In the genomic region with DNA sequence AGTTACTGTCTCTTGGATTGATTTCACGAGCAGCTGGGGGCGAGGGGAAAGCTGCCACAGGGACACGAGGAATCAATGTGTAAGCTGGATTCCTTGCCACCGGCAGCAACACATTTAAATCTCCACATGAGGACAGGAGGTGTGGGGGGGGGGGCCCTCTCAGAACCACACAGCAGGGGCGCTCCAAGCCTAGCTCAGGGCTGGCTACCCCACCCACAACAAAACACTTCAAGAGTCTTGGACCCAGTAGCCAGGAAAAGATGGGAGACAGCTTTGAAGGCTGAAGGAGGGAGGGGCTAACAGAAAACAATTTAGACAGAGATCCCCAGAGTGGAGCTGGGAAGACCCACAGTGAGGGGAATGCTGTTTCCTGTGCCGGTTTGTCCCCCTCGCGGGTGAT, we compare ENCODE assay signal across 12 mouse cellular contexts. TPM values are rescaled to one million over a fixed set of nuclear protein-coding genes. Genes with fewer than 3 reads are reported as not detected.
DNase-seq lines count a peak whose midpoint lies in the region; ATAC-seq lines count a peak whose summit lies in the region.
"Had no signal": no experiment of that assay in that cellular context is flagged by ENCODE, and none has a peak within 500 bp of the region (broad histone marks: within the 10 kb centered on the region; RNA-seq: fewer than 3 reads in every experiment).

No protein-coding gene starts in this region.

- no peak for DNase-seq in hindbrain, embryonic 10.5 days (ENCODE audit: low spot score)
- DNase-seq in forebrain, embryonic 11.5 days (ENCODE audit: low spot score): no peak
- no peak for DNase-seq in MN1 (ENCODE audit: low spot score)
- DNase-seq in cerebellum, postnatal 36 days: no peak
- DNase-seq: adrenal gland, adult 2 months; heart, postnatal 10 days had no signal

- H3K4me3 ChIP-seq in hindbrain, embryonic 10.5 days: peak overlapping the region; percentile 29
- H3K4me3 ChIP-seq in hindbrain, embryonic 16.5 days (ENCODE audit: low read length): no peak overlapping the region
- no peak overlapping the region for H3K4me3 ChIP-seq in midbrain, embryonic 12.5 days
- no peak overlapping the region for H3K4me3 ChIP-seq in midbrain, embryonic 15.5 days
- H3K4me3 ChIP-seq in forebrain, embryonic 11.5 days (ENCODE audit: low read depth, low read length): no peak overlapping the region
- no peak overlapping the region for H3K4me3 ChIP-seq in neural tube, embryonic 13.5 days
- H3K4me3 ChIP-seq: limb, embryonic 15.5 days had no signal

- WGBS in hindbrain, embryonic 10.5 days: 9% methylated on average over 8 of the region's 8 CpGs
- 2% methylated on average over 8 of the region's 8 CpGs for WGBS in hindbrain, embryonic 16.5 days
- WGBS in midbrain, embryonic 12.5 days: 9% methylated on average over 8 of the region's 8 CpGs
- 9% methylated on average over 8 of the region's 8 CpGs for WGBS in midbrain, embryonic 15.5 days
- 6% methylated on average over 8 of the region's 8 CpGs for WGBS in forebrain, embryonic 11.5 days
- WGBS in neural tube, embryonic 13.5 days: 5% methylated on average over 8 of the region's 8 CpGs

- no peak for ATAC-seq in hindbrain, embryonic 16.5 days
- no peak for ATAC-seq in midbrain, embryonic 12.5 days (ENCODE audit: low FRiP score, low read depth)
- ATAC-seq in midbrain, embryonic 15.5 days (replicated peaks): no peak
- ATAC-seq in forebrain, embryonic 11.5 days (replicated peaks; ENCODE audit: low FRiP score): no peak; the same call in 1 of the 2 replicates
- ATAC-seq in neural tube, embryonic 13.5 days (ENCODE audit: low read depth): peak; percentile 33; the same call in 1 of the 2 replicates

- no peaks in the 10 kb centered on the region for H3K9me3 ChIP-seq in hindbrain, embryonic 10.5 days
- no peaks in the 10 kb centered on the region for H3K9me3 ChIP-seq in hindbrain, embryonic 16.5 days (ENCODE audit: control insufficient read depth, low read length)
- no peaks in the 10 kb centered on the region for H3K9me3 ChIP-seq in midbrain, embryonic 12.5 days
- no peaks in the 10 kb centered on the region for H3K9me3 ChIP-seq in midbrain, embryonic 15.5 days
- H3K9me3 ChIP-seq in forebrain, embryonic 11.5 days (ENCODE audit: control insufficient read depth, low read length): no peaks in the 10 kb centered on the region
- H3K9me3 ChIP-seq in neural tube, embryonic 13.5 days: no peaks in the 10 kb centered on the region
- H3K9me3 ChIP-seq: limb, embryonic 15.5 days had no signal

- no peak overlapping the region for H3K4me2 ChIP-seq in hindbrain, embryonic 16.5 days (ENCODE audit: low read length)
- peak overlapping the region; percentile 38 for H3K4me2 ChIP-seq in midbrain, embryonic 12.5 days (replicated peaks)
- H3K4me2 ChIP-seq in midbrain, embryonic 15.5 days: no peak overlapping the region
- H3K4me2 ChIP-seq in forebrain, embryonic 11.5 days (ENCODE audit: low read depth, low read length, severe bottlenecking): peak overlapping the region; percentile 11; the same call in 1 of the 2 replicates
- H3K4me2 ChIP-seq in neural tube, embryonic 13.5 days: peak overlapping the region; percentile 40

- H3K36me3 ChIP-seq in hindbrain, embryonic 10.5 days: peaks cover 33% of the 10 kb centered on the region
- no peaks in the 10 kb centered on the region for H3K36me3 ChIP-seq in hindbrain, embryonic 16.5 days (ENCODE audit: control insufficient read depth, insufficient read depth, low read length)
- no peaks in the 10 kb centered on the region for H3K36me3 ChIP-seq in midbrain, embryonic 12.5 days
- H3K36me3 ChIP-seq in midbrain, embryonic 15.5 days (replicated peaks): no peaks in the 10 kb centered on the region
- H3K36me3 ChIP-seq in forebrain, embryonic 11.5 days (ENCODE audit: control insufficient read depth, insufficient read depth, low read length): no peaks in the 10 kb centered on the region
- H3K36me3 ChIP-seq in neural tube, embryonic 13.5 days: no peaks in the 10 kb centered on the region
- H3K36me3 ChIP-seq: limb, embryonic 15.5 days had no signal

- no peaks in the 10 kb centered on the region for H3K27me3 ChIP-seq in hindbrain, embryonic 10.5 days (ENCODE audit: insufficient read depth, poor library complexity, severe bottlenecking)
- H3K27me3 ChIP-seq in hindbrain, embryonic 16.5 days (replicated peaks; ENCODE audit: control insufficient read depth, insufficient read depth, low read length): no peaks in the 10 kb centered on the region
- H3K27me3 ChIP-seq in midbrain, embryonic 12.5 days: no peaks in the 10 kb centered on the region
- H3K27me3 ChIP-seq in midbrain, embryonic 15.5 days (replicated peaks): no peaks in the 10 kb centered on the region; the same call in 1 of the 2 replicates
- no peaks in the 10 kb centered on the region for H3K27me3 ChIP-seq in forebrain, embryonic 11.5 days (ENCODE audit: control insufficient read depth, insufficient read depth, low read length)
- H3K27me3 ChIP-seq in neural tube, embryonic 13.5 days: no peaks in the 10 kb centered on the region
- H3K27me3 ChIP-seq: limb, embryonic 15.5 days had no signal

- peaks cover 81% of the 10 kb centered on the region for H3K4me1 ChIP-seq in hindbrain, embryonic 10.5 days (replicated peaks)
- H3K4me1 ChIP-seq in hindbrain, embryonic 16.5 days (ENCODE audit: control insufficient read depth, insufficient read depth, low read depth, low read length): peaks cover 17% of the 10 kb centered on the region
- H3K4me1 ChIP-seq in midbrain, embryonic 12.5 days: peaks cover 36% of the 10 kb centered on the region
- H3K4me1 ChIP-seq in midbrain, embryonic 15.5 days: peaks cover 20% of the 10 kb centered on the region
- H3K4me1 ChIP-seq in forebrain, embryonic 11.5 days (replicated peaks; ENCODE audit: control insufficient read depth, insufficient read depth, low read length): peaks cover 25% of the 10 kb centered on the region
- H3K4me1 ChIP-seq in neural tube, embryonic 13.5 days (replicated peaks): peaks cover 33% of the 10 kb centered on the region

- peak overlapping the region; percentile 89 for H3K27ac ChIP-seq in hindbrain, embryonic 10.5 days
- no peak overlapping the region for H3K27ac ChIP-seq in hindbrain, embryonic 16.5 days (ENCODE audit: low read depth, low read length)
- H3K27ac ChIP-seq in midbrain, embryonic 12.5 days (replicated peaks): no peak overlapping the region
- no peak overlapping the region for H3K27ac ChIP-seq in midbrain, embryonic 15.5 days
- H3K27ac ChIP-seq in forebrain, embryonic 11.5 days (ENCODE audit: low read depth, low read length): peak overlapping the region; percentile 31; the same call in 1 of the 2 replicates
- H3K27ac ChIP-seq in neural tube, embryonic 13.5 days (replicated peaks): 0 out of 2 replicates have a peak overlapping the region, but pooled peaks have one; percentile 15
- H3K27ac ChIP-seq: limb, embryonic 15.5 days had no signal

- no peak overlapping the region; the same call in 1 of the 2 replicates for H3K9ac ChIP-seq in hindbrain, embryonic 16.5 days (ENCODE audit: low read depth, low read length)
- 0 out of 2 replicates have a peak overlapping the region, but pooled peaks have one; percentile 15 for H3K9ac ChIP-seq in midbrain, embryonic 12.5 days (replicated peaks)
- H3K9ac ChIP-seq in midbrain, embryonic 15.5 days: no peak overlapping the region
- peak overlapping the region; percentile 0; the same call in 1 of the 2 replicates for H3K9ac ChIP-seq in forebrain, embryonic 11.5 days (ENCODE audit: low read length)
- no peak overlapping the region for H3K9ac ChIP-seq in neural tube, embryonic 13.5 days
- H3K9ac ChIP-seq: limb, embryonic 15.5 days had no signal

RNA-seq across cellular contexts. Expression of gene C130032M10Rik, which starts 10.4 kb away (rescaled TPM):
- 0.38 and 1.9 TPM in 2 replicates for polyA plus RNA-seq in hindbrain, embryonic 10.5 days (2016; fragmentation: Nextera tagmentation; extraction: Ambion mirVana)
- not detected in 2 replicates for polyA plus RNA-seq in hindbrain, embryonic 16.5 days (2015; fragmentation: Nextera tagmentation; extraction: Ambion mirVana)
- 0.43 and 0.45 TPM in 2 replicates for polyA plus RNA-seq in midbrain, embryonic 12.5 days (2016; fragmentation: Nextera tagmentation; extraction: Ambion mirVana)
- not detected in 2 replicates for polyA plus RNA-seq in midbrain, embryonic 15.5 days (2015; fragmentation: Nextera tagmentation; extraction: Ambion mirVana)
- polyA plus RNA-seq in forebrain, embryonic 11.5 days (2014; fragmentation: Nextera tagmentation; extraction: Ambion mirVana): not detected in 2 replicates
- polyA plus RNA-seq in neural tube, embryonic 13.5 days (2015; fragmentation: Nextera tagmentation; extraction: Ambion mirVana): 0.44 TPM in 1 of 2 replicates, not detected in the other
- polyA plus RNA-seq: adrenal gland, adult 2 months; stomach, embryonic 14.5 days had no signal

RNA-seq across cellular contexts. Expression of gene Ccr4, which starts 21.2 kb away (rescaled TPM):
- polyA plus RNA-seq in hindbrain, embryonic 10.5 days (2016; fragmentation: Nextera tagmentation; extraction: Ambion mirVana): 0.07 TPM in 1 of 2 replicates, not detected in the other
- not detected in 2 replicates for polyA plus RNA-seq in hindbrain, embryonic 16.5 days (2015; fragmentation: Nextera tagmentation; extraction: Ambion mirVana)
- polyA plus RNA-seq in midbrain, embryonic 12.5 days (2016; fragmentation: Nextera tagmentation; extraction: Ambion mirVana): not detected in 2 replicates
- polyA plus RNA-seq in midbrain, embryonic 15.5 days (2015; fragmentation: Nextera tagmentation; extraction: Ambion mirVana): not detected in 2 replicates
- not detected in 2 replicates for polyA plus RNA-seq in forebrain, embryonic 11.5 days (2014; fragmentation: Nextera tagmentation; extraction: Ambion mirVana)
- polyA plus RNA-seq in neural tube, embryonic 13.5 days (2015; fragmentation: Nextera tagmentation; extraction: Ambion mirVana): not detected in 2 replicates
- polyA plus RNA-seq: adrenal gland, adult 2 months; stomach, embryonic 14.5 days had no signal

RNA-seq across cellular contexts. Expression of gene Trim71, which starts 38.3 kb away (rescaled TPM):
- 3.8 and 8.3 TPM in 2 replicates for polyA plus RNA-seq in hindbrain, embryonic 10.5 days (2016; fragmentation: Nextera tagmentation; extraction: Ambion mirVana)
- polyA plus RNA-seq in hindbrain, embryonic 16.5 days (2015; fragmentation: Nextera tagmentation; extraction: Ambion mirVana): 0.14 and 0.24 TPM in 2 replicates
- polyA plus RNA-seq in midbrain, embryonic 12.5 days (2016; fragmentation: Nextera tagmentation; extraction: Ambion mirVana): 0.61 and 0.80 TPM in 2 replicates
- polyA plus RNA-seq in midbrain, embryonic 15.5 days (2015; fragmentation: Nextera tagmentation; extraction: Ambion mirVana): 0.15 and 0.17 TPM in 2 replicates
- polyA plus RNA-seq in forebrain, embryonic 11.5 days (2014; fragmentation: Nextera tagmentation; extraction: Ambion mirVana): 1.5 and 1.6 TPM in 2 replicates
- polyA plus RNA-seq in neural tube, embryonic 13.5 days (2015; fragmentation: Nextera tagmentation; extraction: Ambion mirVana): 0.32 and 0.55 TPM in 2 replicates
- polyA plus RNA-seq: adrenal gland, adult 2 months had no signal

Comparison
In these comparisons a context has a peak if more than half of its experiments do, and no peak if none do; other contexts are left out.
1. H3K27ac ChIP-seq: peak in hindbrain, embryonic 10.5 days (single experiment), forebrain, embryonic 11.5 days (single experiment) and neural tube, embryonic 13.5 days (single experiment); none in hindbrain, embryonic 16.5 days (single experiment), midbrain, embryonic 12.5 days (single experiment) and midbrain, embryonic 15.5 days (single experiment).
2. H3K4me2 ChIP-seq: peak in midbrain, embryonic 12.5 days (single experiment), forebrain, embryonic 11.5 days (single experiment) and neural tube, embryonic 13.5 days (single experiment); none in hindbrain, embryonic 16.5 days (single experiment) and midbrain, embryonic 15.5 days (single experiment).
3. H3K9ac ChIP-seq: peak in midbrain, embryonic 12.5 days (single experiment) and forebrain, embryonic 11.5 days (single experiment); none in hindbrain, embryonic 16.5 days (single experiment), midbrain, embryonic 15.5 days (single experiment) and neural tube, embryonic 13.5 days (single experiment).